Mouse (Mus musculus): Measurements from ENCODE around the gene Ptprt.

Ptprt gene

DNA sequence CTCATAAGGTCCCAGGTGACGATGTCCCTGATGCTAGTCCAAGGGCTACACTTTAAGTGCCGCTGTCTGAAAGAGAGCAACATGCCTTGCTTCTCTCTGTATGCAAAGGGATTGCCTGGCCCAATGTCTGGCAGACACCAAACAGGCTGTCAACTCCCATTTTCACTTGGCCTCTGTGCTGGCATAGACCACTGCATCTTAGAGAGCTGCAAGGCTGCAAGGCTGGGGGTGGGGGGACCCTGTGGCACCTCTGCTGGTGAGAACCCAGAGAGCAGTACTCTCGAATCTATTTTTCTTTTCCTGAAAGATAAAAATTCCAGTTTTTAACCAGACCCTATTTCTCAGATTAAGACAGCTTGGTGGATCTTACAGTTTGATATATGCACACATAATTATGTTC lies 69.6 kb downstream of the Ptprt start:
- DNase-seq (ENCODE audit: low read depth, low spot score): no peak

DNA sequence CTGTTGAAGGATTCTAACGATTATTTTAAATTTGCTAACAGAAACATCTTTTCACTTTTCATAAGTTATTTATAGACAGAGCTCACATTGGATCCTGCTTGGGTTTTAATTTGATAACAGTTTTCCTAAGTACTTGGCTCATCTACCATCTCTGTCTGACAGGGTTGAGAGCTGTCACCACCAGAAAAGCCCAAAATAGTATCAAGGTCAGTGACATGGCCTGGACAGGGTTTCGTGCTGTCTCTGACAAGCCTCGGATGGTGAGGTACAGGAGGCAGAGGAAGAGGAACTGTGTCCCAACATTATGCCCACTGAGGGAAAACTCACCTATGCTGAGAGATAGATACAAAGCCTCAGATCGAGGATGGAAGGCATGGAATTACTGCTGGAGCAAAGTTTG lies 79.3 kb downstream of the Ptprt start:
- DNase-seq (ENCODE audit: low read depth, low spot score): no peak

DNA sequence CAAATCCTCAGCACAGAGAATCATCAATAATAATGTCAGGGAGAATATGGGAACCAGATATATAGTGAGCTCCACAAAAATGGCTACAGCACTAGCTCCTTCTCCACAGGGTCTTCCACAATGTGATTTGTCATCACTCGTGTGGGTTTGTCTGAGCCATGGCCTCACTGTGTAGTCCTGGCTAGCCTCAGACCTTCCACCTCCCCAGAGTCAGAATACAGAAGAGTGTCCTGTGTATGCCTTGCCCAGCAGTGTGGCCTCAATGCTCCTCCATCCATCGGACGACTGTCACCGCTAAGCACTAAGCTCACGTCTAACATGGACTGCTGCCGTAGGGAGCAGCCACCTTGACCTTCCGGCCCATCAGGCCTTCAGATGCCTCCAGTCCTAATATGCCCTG lies 83.1 kb downstream of the Ptprt start:
- no peak for DNase-seq (ENCODE audit: low read depth, low spot score)

DNA sequence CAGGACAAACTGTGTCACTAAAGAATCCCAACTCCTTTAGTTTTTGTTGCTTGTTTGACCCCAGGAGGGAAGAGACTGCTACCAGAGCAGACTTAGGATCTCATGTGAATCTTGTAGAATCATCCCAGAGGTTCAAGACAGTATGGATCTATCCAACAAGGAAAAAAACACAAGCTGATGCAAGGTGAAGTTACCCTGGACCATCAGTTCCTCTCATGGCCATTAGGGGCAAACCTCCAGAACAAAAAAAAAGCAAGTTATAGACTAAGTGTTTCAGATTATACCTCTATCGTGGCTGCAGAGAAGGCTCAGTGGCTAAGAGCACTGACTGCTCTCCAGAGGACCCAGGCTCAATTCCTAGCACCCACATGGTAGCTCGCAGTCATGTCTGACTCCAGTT lies 88.1 kb downstream of the Ptprt start:
- peak; percentile 9 for DNase-seq (ENCODE audit: low read depth, low spot score)

DNA sequence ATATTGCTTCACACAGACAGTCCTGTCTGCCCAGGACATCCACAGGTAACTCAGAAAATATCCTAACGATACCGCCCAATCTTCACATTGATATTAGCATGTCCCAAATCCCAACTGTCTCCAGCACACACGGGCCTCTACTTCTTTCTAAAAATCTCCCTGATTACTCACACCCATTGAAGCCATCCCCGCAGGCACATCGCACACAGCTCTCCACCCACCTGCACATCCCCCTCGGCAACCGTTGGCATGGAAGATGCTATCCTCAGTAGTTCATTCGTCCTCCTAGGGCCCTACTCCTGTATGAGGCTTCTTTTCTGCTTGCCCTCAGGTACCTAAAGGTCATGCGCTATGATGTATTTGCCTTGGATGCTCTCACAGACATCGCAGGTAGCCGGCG lies 89.9 kb downstream of the Ptprt start:
- DNase-seq (ENCODE audit: low read depth, low spot score): no peak

DNA sequence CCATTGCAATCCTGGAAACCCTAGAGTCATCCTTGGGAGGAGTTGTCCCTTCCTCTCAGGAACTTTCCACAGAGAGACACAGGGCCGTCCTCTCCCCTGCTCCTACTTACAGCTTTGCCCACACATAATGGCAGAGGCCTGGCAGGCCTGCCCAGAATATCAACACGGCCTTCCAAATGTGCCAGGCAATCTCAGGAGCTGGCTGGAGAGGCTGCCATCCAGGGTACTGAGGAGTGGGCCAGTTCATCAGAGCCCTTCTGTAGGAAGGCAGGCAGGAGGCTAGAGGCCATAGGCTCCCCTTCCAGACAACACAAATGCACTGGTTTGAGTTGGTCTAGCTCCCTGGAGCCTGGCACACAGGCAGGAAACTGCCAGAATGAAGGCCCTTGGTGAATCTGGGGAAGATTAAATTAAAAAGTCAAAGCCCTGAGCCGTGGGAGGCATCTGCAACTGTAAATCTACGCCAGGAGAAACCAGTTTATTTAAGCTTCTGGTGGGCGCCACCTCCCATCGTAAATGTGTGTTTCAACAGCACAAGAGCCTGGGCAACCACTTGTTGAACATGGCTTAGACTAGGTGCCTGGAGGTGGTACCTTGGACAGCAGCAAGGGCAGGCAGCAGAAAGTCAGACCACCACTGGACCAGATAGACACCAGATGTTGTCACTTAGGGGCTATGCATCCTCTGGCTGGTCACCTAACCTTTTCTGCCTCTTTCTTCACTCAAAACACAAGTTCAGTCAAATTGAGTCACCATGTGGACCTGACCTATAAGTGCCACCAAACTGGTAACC lies 92.4 kb downstream of the Ptprt start:
- DNase-seq (ENCODE audit: low read depth, low spot score): peak; percentile 18

DNA sequence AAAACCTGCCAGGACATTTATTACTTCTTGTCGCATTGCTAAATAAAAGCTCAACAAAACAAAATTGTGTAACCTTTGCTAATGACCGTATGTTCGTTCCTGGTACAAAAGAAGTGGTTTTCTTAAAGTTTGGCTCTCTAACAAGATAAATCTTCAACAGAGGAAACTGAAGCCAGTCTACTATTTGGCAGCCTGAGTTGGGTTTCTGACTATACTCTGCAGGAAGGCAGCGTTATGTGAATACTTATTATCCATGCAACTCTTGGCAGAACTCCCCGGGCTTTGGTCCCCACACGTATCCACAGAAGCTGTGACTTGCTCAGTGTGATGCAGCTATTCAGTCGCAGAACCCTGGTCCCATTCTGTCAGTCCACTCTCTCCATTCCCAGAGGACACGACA lies 112.6 kb downstream of the Ptprt start:
- DNase-seq (ENCODE audit: low read depth, low spot score): no peak

DNA sequence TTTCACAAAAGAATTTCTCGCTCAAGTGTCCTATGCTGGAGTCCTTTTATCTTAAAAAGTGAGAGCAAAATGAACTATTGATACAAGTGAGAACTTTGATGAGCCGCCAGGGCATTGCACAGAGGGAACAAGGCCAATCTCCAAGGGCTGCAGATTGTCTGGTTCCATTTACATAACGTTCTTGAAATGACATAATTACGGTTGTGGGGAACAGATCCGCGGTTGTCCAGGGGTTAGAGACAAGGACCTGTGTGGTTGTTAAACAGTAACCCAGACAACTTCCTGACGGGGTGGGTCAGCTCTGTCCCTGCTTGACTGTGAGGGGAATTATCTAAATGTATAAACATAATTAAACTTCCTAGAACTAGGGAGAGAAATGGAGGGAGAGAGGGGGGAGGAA lies 129.3 kb downstream of the Ptprt start:
- DNase-seq (ENCODE audit: low read depth, low spot score): no peak

DNA sequence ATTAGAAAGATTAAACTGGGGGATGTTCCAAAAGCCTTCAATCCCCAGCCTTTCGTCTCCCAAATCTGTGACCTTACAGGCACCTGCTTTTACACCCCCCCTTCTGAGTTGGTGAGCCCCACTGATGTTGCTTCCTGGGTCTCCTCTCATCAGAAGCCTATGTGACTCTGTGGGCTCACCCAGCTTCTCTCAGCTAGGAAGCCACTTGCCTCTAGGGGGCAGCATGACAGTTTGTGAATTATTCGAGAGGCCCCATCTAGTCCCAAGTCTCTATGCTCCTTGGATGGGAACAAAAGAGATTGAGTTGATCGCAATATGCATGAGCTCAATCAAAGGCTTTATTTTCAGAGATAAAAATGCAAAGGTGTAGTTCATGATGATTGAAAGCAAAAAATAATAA lies 132.0 kb downstream of the Ptprt start:
- DNase-seq (ENCODE audit: low read depth, low spot score): peak; percentile 70

DNA sequence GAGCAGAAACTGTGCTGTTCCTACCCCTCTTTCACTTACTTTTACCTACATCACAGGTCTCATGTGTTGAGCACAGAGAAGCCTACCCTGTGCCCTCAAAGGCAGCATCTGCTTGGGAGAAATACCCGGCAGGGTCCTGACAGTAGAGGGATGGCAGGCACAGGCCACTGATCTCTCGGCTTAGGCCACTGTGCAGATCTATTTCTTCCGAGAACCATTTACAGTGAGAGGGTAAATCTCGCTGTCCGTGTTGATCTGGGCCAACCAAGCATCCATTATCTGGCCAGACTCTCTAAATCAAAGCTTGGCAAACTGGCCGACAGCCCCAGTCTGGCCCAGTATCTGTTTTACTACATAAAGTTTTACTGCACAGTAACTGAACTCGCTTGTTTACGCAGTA lies 145.0 kb downstream of the Ptprt start:
- DNase-seq (ENCODE audit: low read depth, low spot score): no peak

DNA sequence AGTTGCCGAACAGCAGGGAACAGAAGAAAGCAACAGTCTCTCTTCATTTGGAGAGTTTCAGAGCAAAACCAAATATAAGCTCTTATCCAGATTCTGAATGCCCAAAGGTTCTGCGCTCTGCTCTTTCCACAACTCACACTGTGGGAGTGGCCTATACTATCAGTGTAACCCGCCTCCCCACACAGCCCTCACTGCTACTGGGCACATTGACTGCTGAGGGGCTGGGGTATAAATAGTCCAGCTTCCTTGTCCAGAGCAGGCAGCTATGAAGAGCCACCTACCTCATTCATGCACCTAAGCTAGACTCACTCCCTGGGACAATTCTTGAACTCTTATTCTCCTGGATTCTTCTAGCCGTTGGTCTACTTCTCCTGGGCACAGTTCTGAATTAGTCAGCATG lies 147.9 kb downstream of the Ptprt start:
- no peak for DNase-seq (ENCODE audit: low read depth, low spot score)

DNA sequence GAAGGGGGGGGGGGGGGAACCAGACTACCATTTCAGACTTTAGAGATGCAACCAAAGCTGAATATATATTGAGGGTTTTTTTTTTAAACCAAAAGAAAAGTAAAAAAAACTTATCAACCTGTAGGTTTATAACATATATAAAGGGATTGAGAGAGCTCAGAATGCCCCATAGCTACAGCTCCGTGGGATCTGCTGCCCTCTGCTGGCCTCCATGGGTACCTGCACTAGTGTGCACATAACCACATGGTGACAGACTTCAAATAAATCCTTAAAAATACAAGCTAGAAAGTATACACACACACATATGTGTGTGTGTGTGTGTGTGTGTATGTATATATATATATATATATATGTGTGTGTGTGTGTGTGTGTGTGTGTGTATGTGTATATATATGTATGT lies 148.9 kb downstream of the Ptprt start:
- peak; percentile 39 for DNase-seq (ENCODE audit: low read depth, low spot score)

DNA sequence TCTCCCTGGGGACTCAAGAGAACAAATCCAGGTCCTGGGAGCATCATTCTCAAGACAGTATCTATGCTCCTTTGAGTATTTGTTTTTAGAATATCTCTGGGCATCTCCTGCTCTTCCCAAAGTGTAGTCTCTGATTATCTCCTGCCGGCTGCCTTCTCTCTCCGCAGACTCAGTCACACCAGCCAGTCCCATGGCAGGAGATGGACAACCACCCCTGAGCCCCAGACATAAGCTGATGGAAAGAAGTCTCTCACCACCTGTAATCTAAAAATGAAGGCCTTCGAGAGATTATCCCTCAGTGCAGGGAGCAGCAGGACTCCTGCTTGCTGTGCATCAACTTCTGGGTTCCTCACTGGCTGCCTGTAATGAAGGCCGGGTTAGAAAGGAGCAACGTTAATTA lies 151.9 kb downstream of the Ptprt start:
- DNase-seq (ENCODE audit: low read depth, low spot score): no peak

DNA sequence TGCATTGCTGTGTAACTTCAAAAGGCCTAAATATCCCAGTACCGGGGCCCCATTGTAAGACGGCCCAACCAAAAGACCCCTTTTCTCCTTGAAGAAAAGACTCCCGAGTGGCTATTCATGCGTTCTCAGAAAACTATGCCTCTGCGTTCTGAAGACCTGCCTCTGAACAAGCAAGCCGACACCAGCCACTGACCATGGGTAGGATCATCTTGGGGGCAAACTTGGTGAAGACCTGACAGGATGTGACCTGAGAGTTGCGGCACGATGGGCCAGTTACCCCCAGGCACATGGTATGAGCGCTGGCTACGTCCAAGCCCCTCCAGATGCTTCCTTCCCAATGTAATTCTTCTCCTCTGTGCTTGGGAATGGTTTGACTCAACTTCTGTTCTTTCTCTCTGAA lies 153.3 kb downstream of the Ptprt start:
- no peak for DNase-seq (ENCODE audit: low read depth, low spot score)

DNA sequence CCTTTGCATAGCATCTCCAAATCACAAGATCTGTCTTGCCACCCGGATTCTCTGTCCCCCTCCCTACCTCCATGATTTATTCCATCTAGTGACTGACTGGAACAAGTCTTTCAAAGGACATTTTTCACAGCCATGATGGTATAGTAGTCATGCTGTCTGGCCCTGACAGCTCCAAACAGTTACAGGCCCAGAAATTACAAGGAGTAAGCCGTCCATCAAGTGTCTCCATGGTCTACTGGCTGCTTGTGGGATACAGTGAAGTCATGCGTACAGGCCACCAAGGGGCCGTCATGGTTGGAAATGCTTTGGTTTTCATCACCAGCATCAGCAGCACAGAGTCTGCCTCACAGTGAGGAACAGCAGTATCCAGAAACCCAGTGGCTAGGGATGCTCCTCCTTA lies 156.1 kb downstream of the Ptprt start:
- no peak for DNase-seq (ENCODE audit: low read depth, low spot score)

DNA sequence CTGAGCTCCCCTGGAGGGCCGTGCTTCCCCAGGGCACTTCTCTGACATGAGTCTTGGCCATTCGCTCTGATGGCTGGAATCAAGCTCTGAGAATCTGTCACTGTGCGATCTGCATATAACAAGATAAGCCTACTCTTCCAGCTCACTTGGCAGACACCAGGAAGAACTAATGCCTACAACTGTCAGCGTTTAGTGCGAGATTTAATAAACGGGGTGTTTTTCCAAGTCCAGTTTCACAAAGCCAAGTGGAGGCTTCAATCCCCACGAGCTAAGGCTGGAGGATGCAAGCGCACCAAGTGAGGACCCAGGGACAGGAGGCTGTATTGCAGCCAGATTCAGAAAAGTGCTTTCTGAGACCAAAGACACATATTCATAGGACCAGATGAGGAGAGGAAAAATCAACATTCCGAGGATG lies 161.4 kb downstream of the Ptprt start:
- DNase-seq (ENCODE audit: low read depth, low spot score): no peak

DNA sequence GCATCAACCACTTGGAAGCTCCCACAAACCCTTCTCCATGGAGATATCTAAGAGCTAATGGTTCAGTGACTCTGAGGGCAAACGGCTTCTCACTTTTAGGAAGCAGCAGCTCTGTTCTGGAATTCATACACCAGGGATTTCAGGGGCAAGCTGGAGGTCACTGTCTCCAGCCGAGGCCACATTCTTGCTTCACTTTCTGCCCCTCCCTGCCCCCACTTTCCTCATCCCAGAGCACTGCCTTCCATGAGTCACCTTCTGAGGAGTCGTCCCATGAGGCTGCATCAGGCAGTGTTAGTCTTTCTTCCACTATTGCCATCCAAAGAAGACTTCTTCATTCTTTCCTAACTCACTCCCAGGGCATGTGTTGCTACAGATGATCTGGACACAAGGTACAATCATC lies 162.8 kb downstream of the Ptprt start:
- DNase-seq (ENCODE audit: low read depth, low spot score): no peak

DNA sequence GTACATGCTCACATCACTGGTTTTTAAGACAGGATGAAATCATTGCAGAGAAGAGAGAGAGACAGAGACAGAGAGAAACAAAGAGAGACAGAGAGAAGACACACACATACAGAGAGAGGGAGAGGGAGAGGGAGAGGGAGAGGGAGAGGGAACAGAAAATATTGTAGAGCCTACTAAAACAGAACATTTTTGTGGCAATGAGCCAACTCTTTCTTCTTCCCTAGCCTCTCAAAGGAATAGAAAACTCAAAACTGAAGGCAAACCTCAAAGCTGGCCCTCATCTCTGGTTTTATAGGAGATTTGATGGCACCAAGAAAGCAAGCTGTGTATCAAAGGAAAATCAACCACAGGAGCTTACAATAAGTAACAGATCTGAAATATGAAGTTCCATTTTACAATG lies 176.9 kb downstream of the Ptprt start:
- DNase-seq (ENCODE audit: low read depth, low spot score): no peak

DNA sequence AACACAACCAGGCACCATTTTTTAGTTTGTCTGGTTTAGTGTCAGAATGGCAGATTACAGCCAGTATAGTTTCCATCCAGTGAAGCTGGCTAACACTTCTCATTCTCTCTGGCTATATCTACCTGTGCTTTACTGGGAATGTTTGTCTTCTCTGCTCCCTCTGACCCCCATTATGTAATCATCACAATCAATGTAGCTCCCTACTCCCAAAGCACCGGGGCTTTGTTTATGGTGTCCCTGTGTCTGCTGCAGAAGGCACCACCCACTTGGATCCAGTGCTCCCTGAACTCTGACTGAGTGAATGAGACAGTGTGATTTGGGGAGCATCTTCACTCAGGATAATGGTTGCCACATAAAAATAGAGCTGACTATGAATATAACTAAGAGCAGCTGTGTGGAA lies 217.8 kb downstream of the Ptprt start:
- no peak for DNase-seq (ENCODE audit: low read depth, low spot score)

DNA sequence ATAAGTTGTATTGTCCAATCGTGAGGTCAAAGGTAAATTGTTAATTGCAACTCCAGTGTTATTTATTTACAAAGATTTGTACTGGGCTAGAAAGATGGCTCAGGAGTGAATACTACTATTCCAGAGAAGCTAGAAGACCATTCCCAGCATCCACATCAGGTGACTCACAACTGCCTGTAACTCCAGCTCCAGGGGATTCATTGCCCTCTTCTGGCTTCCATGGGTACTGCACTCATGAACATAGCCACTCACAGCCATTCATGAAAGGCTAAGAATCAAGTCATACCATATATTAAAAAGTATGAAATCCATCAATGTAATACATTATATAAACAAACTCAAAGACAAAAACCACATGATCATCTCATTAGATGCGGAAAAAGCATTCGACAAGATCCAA lies 224.3 kb downstream of the Ptprt start:
- peak; percentile 62 for DNase-seq (ENCODE audit: low read depth, low spot score)

DNA sequence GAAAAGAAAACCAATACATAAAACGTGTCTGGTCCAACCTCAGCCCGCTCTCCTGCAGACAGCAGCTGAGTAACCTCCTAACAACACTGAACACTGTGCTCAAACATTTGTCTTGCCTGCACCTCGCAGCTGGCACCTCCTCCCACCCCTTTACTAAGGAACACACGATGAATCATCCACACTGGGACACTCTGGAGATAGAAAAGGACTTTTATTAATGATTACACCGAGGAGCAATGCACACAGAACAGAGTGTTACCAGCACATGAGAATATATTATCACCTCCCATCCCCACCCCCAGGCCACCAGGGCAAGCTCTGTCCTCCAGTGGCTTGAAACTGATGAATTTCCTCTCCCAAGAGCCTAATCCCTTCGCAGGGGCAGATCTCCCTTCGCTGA lies 230.8 kb downstream of the Ptprt start:
- no peak for DNase-seq (ENCODE audit: low read depth, low spot score)

DNA sequence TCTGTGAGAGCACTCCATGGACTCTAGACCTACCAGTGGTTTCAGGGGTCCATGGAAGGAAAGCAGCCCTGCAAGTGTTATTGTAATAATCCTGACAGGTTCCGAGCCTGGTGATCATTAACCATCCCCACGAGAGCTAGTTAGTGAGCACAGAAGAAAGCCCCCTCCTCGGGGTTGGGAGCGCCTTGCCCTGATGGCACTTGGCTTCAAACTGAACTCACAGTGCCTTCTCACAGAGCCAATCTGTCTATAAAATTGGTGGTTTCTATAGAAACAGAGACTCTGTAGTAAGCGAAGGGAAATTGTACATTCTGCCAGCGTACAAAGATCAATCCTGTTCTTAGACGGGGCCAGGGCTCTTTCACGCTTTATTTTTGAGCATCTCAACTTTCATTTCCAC lies 234.8 kb downstream of the Ptprt start:
- DNase-seq (ENCODE audit: low read depth, low spot score): no peak

DNA sequence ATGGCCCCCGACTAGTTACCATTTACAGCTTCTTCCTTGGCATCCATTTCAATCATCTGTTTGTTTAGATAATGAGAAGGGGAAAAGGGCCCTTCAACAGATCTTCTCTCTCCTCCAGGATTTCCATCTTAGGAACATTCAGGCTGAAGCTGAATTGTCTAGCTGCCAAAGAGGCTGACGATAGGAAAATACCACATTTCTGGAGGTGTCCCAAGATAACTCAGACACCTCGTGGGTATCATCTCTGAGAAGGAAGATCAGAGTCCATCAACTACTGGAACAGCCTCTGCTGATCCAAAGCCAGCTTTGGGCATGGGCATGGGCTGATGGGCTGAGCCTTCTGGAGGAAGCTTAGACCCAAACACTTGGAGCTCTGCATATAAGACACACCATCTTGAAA lies 242.8 kb downstream of the Ptprt start:
- DNase-seq (ENCODE audit: low read depth, low spot score): no peak

Measured in R1 (cell line).